Mouse (Mus musculus): ENCODE measurements around the gene Kcnmb1. TPM values are rescaled to one million over a fixed set of nuclear protein-coding genes. Genes with fewer than 3 reads are reported as not detected.

Gene Kcnmb1
- polyA plus RNA-seq, 1 experiment: 0.63 TPM

GRCm38 (mm10) chr11:33957595-33957994 is 5.2 kb upstream of the Kcnmb1 start:
- H3K4me3 ChIP-seq (ENCODE audit: insufficient read depth, low read length): no peak overlapping the region
- TF ChIP-seq POLR2A (IDR thresholded peaks at IDR 0.05; ENCODE audit: extremely low read depth, insufficient read depth, low read length) (no peak), CTCF (IDR thresholded peaks at IDR 0.05; ENCODE audit: extremely low read depth, insufficient read depth, low read length) (no peak)
- no peaks in the 10 kb centered on the region for H3K4me1 ChIP-seq (ENCODE audit: control insufficient read depth, insufficient read depth, low read length)
- no peak overlapping the region for H3K27ac ChIP-seq (ENCODE audit: insufficient read depth, low read length)

- H3K27ac ChIP-seq (ENCODE audit: insufficient read depth, low read length): no peak overlapping the region
- no peaks in the 10 kb centered on the region for H3K4me1 ChIP-seq (ENCODE audit: control insufficient read depth, insufficient read depth, low read length)
- H3K4me3 ChIP-seq (ENCODE audit: insufficient read depth, low read length): no peak overlapping the region
- TF ChIP-seq CTCF (IDR thresholded peaks at IDR 0.05; ENCODE audit: extremely low read depth, insufficient read depth, low read length) (peak; percentile 16; the same call in 1 of the 2 replicates), POLR2A (IDR thresholded peaks at IDR 0.05; ENCODE audit: extremely low read depth, insufficient read depth, low read length) (no peak)
Observed at GRCm38 (mm10) chr11:33958713-33959112, 4.1 kb upstream of the Kcnmb1 start.

GRCm38 (mm10) chr11:33962178-33962577 is 635 bp upstream of the Kcnmb1 start:
- H3K27ac ChIP-seq (ENCODE audit: insufficient read depth, low read length): no peak overlapping the region
- H3K4me3 ChIP-seq (ENCODE audit: insufficient read depth, low read length): no peak overlapping the region
- H3K4me1 ChIP-seq (ENCODE audit: control insufficient read depth, insufficient read depth, low read length): no peaks in the 10 kb centered on the region
- TF ChIP-seq POLR2A (IDR thresholded peaks at IDR 0.05; ENCODE audit: extremely low read depth, insufficient read depth, low read length) (no peak), CTCF (IDR thresholded peaks at IDR 0.05; ENCODE audit: extremely low read depth, insufficient read depth, low read length) (no peak)

- H3K4me3 ChIP-seq (ENCODE audit: insufficient read depth, low read length): no peak overlapping the region
- no peak overlapping the region for H3K27ac ChIP-seq (ENCODE audit: insufficient read depth, low read length)
- TF ChIP-seq CTCF (IDR thresholded peaks at IDR 0.05; ENCODE audit: extremely low read depth, insufficient read depth, low read length) (no peak), POLR2A (IDR thresholded peaks at IDR 0.05; ENCODE audit: extremely low read depth, insufficient read depth, low read length) (no peak)
- no peaks in the 10 kb centered on the region for H3K4me1 ChIP-seq (ENCODE audit: control insufficient read depth, insufficient read depth, low read length)
Observed at GRCm38 (mm10) chr11:33965380-33965779, 2.6 kb downstream of the Kcnmb1 start.

GRCm38 (mm10) chr11:33967708-33968107 is 4.9 kb downstream of the Kcnmb1 start:
- Histone ChIP-seq H3K4me3 (ENCODE audit: insufficient read depth, low read length) (no peak overlapping the region), H3K27ac (ENCODE audit: insufficient read depth, low read length) (no peak overlapping the region), H3K4me1 (ENCODE audit: control insufficient read depth, insufficient read depth, low read length) (no peaks in the 10 kb centered on the region)
- TF ChIP-seq CTCF (IDR thresholded peaks at IDR 0.05; ENCODE audit: extremely low read depth, insufficient read depth, low read length) (no peak), POLR2A (IDR thresholded peaks at IDR 0.05; ENCODE audit: extremely low read depth, insufficient read depth, low read length) (no peak)

GRCm38 (mm10) chr11:33969199-33969598 is 6.4 kb downstream of the Kcnmb1 start:
- Histone ChIP-seq H3K4me1 (ENCODE audit: control insufficient read depth, insufficient read depth, low read length) (no peaks in the 10 kb centered on the region), H3K27ac (ENCODE audit: insufficient read depth, low read length) (no peak overlapping the region), H3K4me3 (ENCODE audit: insufficient read depth, low read length) (no peak overlapping the region)
- no peak for TF ChIP-seq POLR2A (IDR thresholded peaks at IDR 0.05; ENCODE audit: extremely low read depth, insufficient read depth, low read length)
- no peak for TF ChIP-seq CTCF (IDR thresholded peaks at IDR 0.05; ENCODE audit: extremely low read depth, insufficient read depth, low read length)

GRCm38 (mm10) chr11:33972114-33972513 is 9.3 kb downstream of the Kcnmb1 start:
- TF ChIP-seq CTCF (IDR thresholded peaks at IDR 0.05; ENCODE audit: extremely low read depth, insufficient read depth, low read length) (no peak), POLR2A (IDR thresholded peaks at IDR 0.05; ENCODE audit: extremely low read depth, insufficient read depth, low read length) (no peak)
- Histone ChIP-seq H3K27ac (ENCODE audit: insufficient read depth, low read length) (no peak overlapping the region), H3K4me3 (ENCODE audit: insufficient read depth, low read length) (no peak overlapping the region), H3K4me1 (ENCODE audit: control insufficient read depth, insufficient read depth, low read length) (no peaks in the 10 kb centered on the region)

- Histone ChIP-seq H3K4me1 (ENCODE audit: control insufficient read depth, insufficient read depth, low read length) (no peaks in the 10 kb centered on the region), H3K4me3 (ENCODE audit: insufficient read depth, low read length) (no peak overlapping the region), H3K27ac (ENCODE audit: insufficient read depth, low read length) (no peak overlapping the region)
- TF ChIP-seq POLR2A (IDR thresholded peaks at IDR 0.05; ENCODE audit: extremely low read depth, insufficient read depth, low read length) (no peak), CTCF (IDR thresholded peaks at IDR 0.05; ENCODE audit: extremely low read depth, insufficient read depth, low read length) (no peak)
Observed at GRCm38 (mm10) chr11:33974341-33975040, 11.7 kb downstream of the Kcnmb1 start.

- H3K27ac ChIP-seq (ENCODE audit: insufficient read depth, low read length): no peak overlapping the region
- TF ChIP-seq POLR2A (IDR thresholded peaks at IDR 0.05; ENCODE audit: extremely low read depth, insufficient read depth, low read length): no peak
- TF ChIP-seq CTCF (IDR thresholded peaks at IDR 0.05; ENCODE audit: extremely low read depth, insufficient read depth, low read length): no peak
- H3K4me3 ChIP-seq (ENCODE audit: insufficient read depth, low read length): no peak overlapping the region
- H3K4me1 ChIP-seq (ENCODE audit: control insufficient read depth, insufficient read depth, low read length): no peaks in the 10 kb centered on the region
Observed at GRCm38 (mm10) chr11:33975121-33975520, 12.3 kb downstream of the Kcnmb1 start.

GRCm38 (mm10) chr11:33980146-33980545 is 17.3 kb downstream of the Kcnmb1 start:
- Histone ChIP-seq H3K4me3 (ENCODE audit: insufficient read depth, low read length) (no peak overlapping the region), H3K27ac (ENCODE audit: insufficient read depth, low read length) (no peak overlapping the region), H3K4me1 (ENCODE audit: control insufficient read depth, insufficient read depth, low read length) (no peaks in the 10 kb centered on the region)
- TF ChIP-seq POLR2A (IDR thresholded peaks at IDR 0.05; ENCODE audit: extremely low read depth, insufficient read depth, low read length) (no peak), CTCF (IDR thresholded peaks at IDR 0.05; ENCODE audit: extremely low read depth, insufficient read depth, low read length) (no peak)
